Mouse (Mus musculus) bone marrow, adult 2 months (tissue): ENCODE results near the gene Nphp3.

Experiments used
- CTCF ChIP-seq: fragments of 200-500 bp; IDR thresholded peaks from 2 replicates; pipeline ENCODE4 v1.5.1; 2011; ENCODE audit warnings: low read length, control low read depth; ENCODE audit not compliant: control insufficient read depth, insufficient read depth
- POLR2A ChIP-seq: fragments of 200-500 bp; IDR thresholded peaks from 2 replicates; pipeline ENCODE4 v1.6.1; 2011; ENCODE audit warnings: low read depth, mild to moderate bottlenecking, control low read depth, low read length, borderline replicate concordance; ENCODE audit not compliant: control insufficient read depth

DNA sequence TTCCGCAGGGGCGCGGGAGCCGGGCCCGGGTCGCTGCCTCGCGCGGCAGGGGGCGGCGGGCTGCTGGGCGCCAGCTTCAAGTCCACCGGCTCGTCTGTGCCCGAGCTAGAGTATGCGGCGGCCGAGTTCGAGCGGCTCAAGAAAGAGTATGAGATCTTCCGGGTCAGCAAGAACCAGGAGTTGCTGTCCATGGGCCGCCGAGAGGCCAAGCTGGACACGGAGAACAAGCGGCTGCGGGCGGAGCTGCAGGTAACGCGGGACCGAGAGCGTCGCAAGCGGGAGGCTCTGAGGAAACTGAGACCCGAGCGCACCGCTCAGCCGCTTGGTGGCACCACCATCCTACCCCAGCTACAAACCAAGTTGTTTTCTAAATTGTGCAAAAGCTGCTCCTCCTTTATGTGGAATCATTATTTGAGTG, 578 bp downstream of the Nphp3 start:
- TF ChIP-seq POLR2A (no peak; the same call in 1 of the 2 replicates), CTCF (peak; percentile 57)
